Mouse (Mus musculus) kidney, embryonic 16.5 days (tissue): ENCODE data around the gene Gna12. TPM values are rescaled to one million over a fixed set of nuclear protein-coding genes. Genes with fewer than 3 reads are reported as not detected.

ENCODE experiments used
- ATAC-seq: fragments of 200-750 bp; cut with Nextera tagmentation; 2 replicates; pipeline ENCODE4 v1.8.0; 2017; ENCODE audit warnings: moderate TSS enrichment; ENCODE audit not compliant: low FRiP score, low TSS enrichment
- H3K27ac ChIP-seq: fragments of 300-500 bp; sonication (generic); 2 replicates; pipeline ENCODE4 v1.5.1; 2014; ENCODE audit warnings: low read length
- H3K27me3 ChIP-seq: fragments of 300-500 bp; sonication (generic); 2 replicates; pipeline ENCODE4 v1.6.1; 2014; ENCODE audit warnings: low read length, control low read depth, mixed read lengths; ENCODE audit not compliant: insufficient read depth
- H3K36me3 ChIP-seq: fragments of 300-500 bp; sonication (generic); 2 replicates; pipeline ENCODE4 v1.6.1; 2014; ENCODE audit warnings: low read length, control low read depth, mixed read lengths; ENCODE audit not compliant: insufficient read depth
- H3K4me1 ChIP-seq: fragments of 300-500 bp; sonication (generic); 2 replicates; pipeline ENCODE4 v1.6.1; 2014; ENCODE audit warnings: low read length, control low read depth, mixed read lengths; ENCODE audit not compliant: insufficient read depth
- H3K4me2 ChIP-seq: fragments of 300-500 bp; sonication (generic); replicated peaks from 2 replicates; pipeline ENCODE4 v1.6.1; 2014; ENCODE audit warnings: low read depth, low read length
- H3K4me3 ChIP-seq: fragments of 300-500 bp; sonication (generic); 2 replicates; pipeline ENCODE4 v1.5.1; 2014; ENCODE audit warnings: mild to moderate bottlenecking, low read length
- H3K9ac ChIP-seq: fragments of 300-500 bp; sonication (generic); replicated peaks from 2 replicates; pipeline ENCODE4 v1.6.1; 2014; ENCODE audit warnings: low read length
- H3K9me3 ChIP-seq: fragments of 300-500 bp; sonication (generic); 2 replicates; pipeline ENCODE4 v1.6.1; 2016; ENCODE audit warnings: low read length, control low read depth
- WGBS: fragments of 180-500 bp; shearing (Covaris S2); extraction: QIAGEN DNeasy Blood & Tissue Kit; methylation state at CpG from one replicate; pipeline ENCODE4 v1.1.7; 2014; 5-methylcytosine and 5-hydroxymethylcytosine counted together
- polyA plus RNA-seq: library from polyadenylated mRNA; unstranded; fragments of >200 nt; fragmentation: Nextera tagmentation; extraction: Ambion mirVana; gene quantifications from 2 replicates; pipeline ENCODE4 v1.2.1, GENCODE M21; 2015

Gene Gna12
- polyA plus RNA-seq, 1 experiment from 2014 or later = 10.0 TPM

DNA sequence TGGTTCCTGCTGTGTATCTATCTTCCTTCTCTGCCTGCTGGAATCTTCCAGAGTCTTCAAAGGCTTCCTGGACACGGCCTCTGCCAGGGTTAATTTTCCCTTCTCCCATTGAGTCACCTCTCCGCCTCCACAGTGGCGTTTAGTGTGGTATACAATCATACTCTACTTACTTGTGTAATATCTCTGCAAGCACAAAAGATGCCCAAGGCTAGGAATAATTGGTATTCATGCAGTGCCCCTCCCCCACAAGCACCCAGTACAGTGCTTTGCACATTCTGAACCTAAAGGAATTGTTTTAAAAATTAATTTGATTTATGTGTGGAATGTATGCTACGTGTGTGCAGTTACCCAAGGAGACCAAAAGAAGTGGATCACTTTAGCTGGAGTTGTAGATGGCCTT is 10.6 kb downstream of the Gna12 start:
- no peak for ATAC-seq
- Histone ChIP-seq H3K27me3 (no peaks in the 10 kb centered on the region), H3K9ac (no peak overlapping the region), H3K4me3 (no peak overlapping the region), H3K4me1 (peaks cover 57% of the 10 kb centered on the region), H3K4me2 (no peak overlapping the region), H3K9me3 (no peaks in the 10 kb centered on the region), H3K36me3 (no peaks in the 10 kb centered on the region), H3K27ac (no peak overlapping the region; the same call in 1 of the 2 replicates)
- 50% methylated on average over 4 of the region's 4 CpGs for WGBS

DNA sequence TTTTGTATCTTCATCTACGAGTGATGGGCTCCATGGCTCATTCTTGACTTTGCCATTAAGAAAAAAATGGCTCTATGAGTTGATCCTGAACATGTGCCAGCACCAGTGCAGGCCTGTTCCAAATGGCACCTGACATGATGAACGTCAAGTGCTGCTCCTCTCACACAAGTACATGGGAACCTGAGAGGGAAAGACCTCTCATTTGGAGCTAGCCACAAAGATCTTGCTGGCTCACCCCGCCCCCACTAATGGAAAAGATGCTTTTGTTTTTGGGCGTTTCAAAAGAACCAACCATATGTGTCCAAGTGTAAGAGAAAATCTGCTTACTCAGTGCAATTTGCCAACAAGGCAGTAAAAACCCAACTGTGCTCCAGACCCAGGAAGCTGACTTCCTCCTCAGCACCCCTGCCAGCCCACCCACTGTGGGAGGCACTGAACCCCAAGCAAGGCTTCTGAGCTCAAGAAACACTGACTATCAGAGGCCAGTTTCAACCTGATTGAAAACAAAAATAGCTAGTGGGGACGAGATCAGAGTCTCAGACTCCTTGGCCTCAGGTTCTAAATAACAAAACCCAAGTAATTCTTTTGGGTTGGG is 11.7 kb downstream of the Gna12 start:
- Histone ChIP-seq H3K27me3 (no peaks in the 10 kb centered on the region), H3K36me3 (no peaks in the 10 kb centered on the region), H3K4me1 (peaks cover 66% of the 10 kb centered on the region), H3K4me3 (no peak overlapping the region), H3K9ac (no peak overlapping the region), H3K27ac (peak overlapping the region; percentile 37; the same call in 1 of the 2 replicates), H3K4me2 (no peak overlapping the region), H3K9me3 (no peaks in the 10 kb centered on the region)
- ATAC-seq = no peak
- WGBS = 68% methylated on average over 5 of the region's 5 CpGs

- Histone ChIP-seq H3K36me3 (no peaks in the 10 kb centered on the region), H3K27ac (no peak overlapping the region)
- ATAC-seq = no peak
Observed at GRCm38 (mm10) chr5:140816950-140817568, 13.2 kb downstream of the Gna12 start.

DNA sequence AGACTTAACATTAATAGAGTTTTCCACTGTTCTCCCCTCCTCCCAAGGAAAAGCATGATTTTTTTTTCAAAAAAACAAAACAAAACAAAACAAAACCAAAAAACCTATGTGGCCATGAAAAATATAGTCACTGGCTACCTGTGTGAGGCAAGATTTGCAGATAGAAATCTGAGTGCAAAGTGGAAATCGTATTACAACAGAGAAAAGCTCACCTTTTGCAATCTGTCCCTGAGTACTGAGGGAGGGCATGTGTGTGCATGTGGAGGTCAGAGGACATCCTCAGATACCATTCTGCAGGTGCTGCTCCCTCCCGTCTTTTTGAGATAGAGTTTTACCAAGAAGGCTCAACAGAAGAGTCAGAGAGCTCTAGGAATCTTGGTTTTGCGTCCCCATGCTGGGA is 14.2 kb downstream of the Gna12 start:
- no peaks in the 10 kb centered on the region for H3K27me3 ChIP-seq
- H3K27ac ChIP-seq = peak overlapping the region; percentile 82
- no peak for ATAC-seq
- no peaks in the 10 kb centered on the region for H3K36me3 ChIP-seq
- WGBS = 83% methylated on average over 3 of the region's 3 CpGs
- no peaks in the 10 kb centered on the region for H3K9me3 ChIP-seq
- H3K9ac ChIP-seq = no peak overlapping the region
- H3K4me1 ChIP-seq = peaks cover 88% of the 10 kb centered on the region
- no peak overlapping the region for H3K4me2 ChIP-seq
- H3K4me3 ChIP-seq = no peak overlapping the region

More at GRCm38 (mm10) chr5:140816950-140817568, 13.2 kb downstream of the Gna12 start:
- H3K27me3 ChIP-seq = no peaks in the 10 kb centered on the region
- H3K4me3 ChIP-seq = no peak overlapping the region
- no peak overlapping the region; the same call in 1 of the 2 replicates for H3K9ac ChIP-seq
- H3K4me1 ChIP-seq = peaks cover 81% of the 10 kb centered on the region
- no peak overlapping the region for H3K4me2 ChIP-seq
- no peaks in the 10 kb centered on the region for H3K9me3 ChIP-seq
- WGBS = 75% methylated on average over 6 of the region's 6 CpGs

DNA sequence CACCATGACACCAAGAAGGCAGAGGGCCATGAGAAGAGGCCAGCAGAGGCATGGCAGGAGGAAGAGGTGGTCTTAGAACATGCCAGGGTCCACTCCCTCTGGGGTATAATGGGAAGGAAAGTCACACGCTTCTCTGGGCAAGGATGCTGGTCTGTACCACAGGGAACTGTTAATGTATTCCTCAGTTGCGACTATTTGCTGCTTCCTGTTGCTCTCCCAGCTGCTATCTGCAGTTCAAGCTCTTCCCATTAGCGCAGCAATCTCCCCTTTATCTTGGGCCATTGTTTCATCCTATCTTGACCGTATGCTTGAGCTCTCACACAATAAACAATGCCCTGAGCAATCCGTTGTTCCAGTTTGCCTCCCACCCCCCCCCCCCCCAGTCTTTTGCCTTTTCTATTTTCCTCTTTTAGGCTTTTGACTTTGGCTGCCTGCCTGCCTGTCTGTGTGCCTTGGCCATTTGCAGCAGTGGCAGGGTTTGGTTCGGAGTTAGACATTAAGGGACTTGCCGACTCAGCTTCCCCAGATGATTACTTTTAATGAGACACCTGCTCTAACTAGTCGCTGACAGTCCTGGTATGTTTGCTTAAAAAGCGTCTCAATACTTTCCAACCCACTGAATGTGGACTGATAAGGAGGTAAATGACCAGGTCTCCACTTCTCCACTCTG is 15.0 kb downstream of the Gna12 start:
- Histone ChIP-seq H3K27me3 (no peaks in the 10 kb centered on the region), H3K36me3 (no peaks in the 10 kb centered on the region), H3K27ac (peak overlapping the region; percentile 82), H3K4me3 (no peak overlapping the region), H3K4me2 (peak overlapping the region; percentile 23; the same call in 1 of the 2 replicates), H3K9ac (no peak overlapping the region; the same call in 1 of the 2 replicates), H3K9me3 (no peaks in the 10 kb centered on the region), H3K4me1 (peaks cover 88% of the 10 kb centered on the region)
- peak; percentile 33; the same call in 1 of the 2 replicates for ATAC-seq
- WGBS = 26% methylated on average over 9 of the region's 9 CpGs

DNA sequence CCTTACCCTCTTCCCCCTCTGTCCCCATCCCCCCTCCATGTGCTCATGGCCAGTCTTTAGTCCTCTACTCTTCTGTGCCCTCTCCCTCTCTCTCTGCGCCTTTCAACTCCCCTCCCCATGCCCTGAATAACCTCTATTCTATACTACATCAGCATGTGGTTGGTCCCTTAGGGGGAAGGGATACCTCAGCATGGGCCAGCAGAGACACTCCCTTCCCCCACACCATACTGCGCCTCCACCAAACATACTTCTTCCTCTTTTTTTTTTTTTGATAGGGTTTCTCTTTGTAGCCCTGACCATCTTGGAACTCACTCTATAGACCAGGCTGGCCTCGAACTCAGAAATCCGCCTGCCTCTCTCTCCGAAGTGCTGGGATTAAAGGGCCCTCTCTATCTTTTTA is 15.8 kb downstream of the Gna12 start:
- Histone ChIP-seq H3K9ac (no peak overlapping the region), H3K4me3 (no peak overlapping the region), H3K27ac (peak overlapping the region; percentile 82; the same call in 1 of the 2 replicates), H3K9me3 (no peaks in the 10 kb centered on the region), H3K4me2 (no peak overlapping the region), H3K4me1 (peaks cover 85% of the 10 kb centered on the region), H3K36me3 (no peaks in the 10 kb centered on the region), H3K27me3 (no peaks in the 10 kb centered on the region)
- no peak for ATAC-seq
- WGBS = 85% methylated on average over 5 of the region's 5 CpGs

GRCm38 (mm10) chr5:140812699-140813098 is 17.5 kb downstream of the Gna12 start:
- Histone ChIP-seq H3K9ac (peak overlapping the region; percentile 22; the same call in 1 of the 2 replicates), H3K4me1 (peaks cover 73% of the 10 kb centered on the region), H3K9me3 (no peaks in the 10 kb centered on the region), H3K4me2 (no peak overlapping the region; the same call in 1 of the 2 replicates), H3K27ac (peak overlapping the region; percentile 77), H3K36me3 (no peaks in the 10 kb centered on the region), H3K27me3 (no peaks in the 10 kb centered on the region), H3K4me3 (no peak overlapping the region)
- peak; percentile 65 for ATAC-seq
- WGBS = 13% methylated on average over 4 of the region's 4 CpGs

DNA sequence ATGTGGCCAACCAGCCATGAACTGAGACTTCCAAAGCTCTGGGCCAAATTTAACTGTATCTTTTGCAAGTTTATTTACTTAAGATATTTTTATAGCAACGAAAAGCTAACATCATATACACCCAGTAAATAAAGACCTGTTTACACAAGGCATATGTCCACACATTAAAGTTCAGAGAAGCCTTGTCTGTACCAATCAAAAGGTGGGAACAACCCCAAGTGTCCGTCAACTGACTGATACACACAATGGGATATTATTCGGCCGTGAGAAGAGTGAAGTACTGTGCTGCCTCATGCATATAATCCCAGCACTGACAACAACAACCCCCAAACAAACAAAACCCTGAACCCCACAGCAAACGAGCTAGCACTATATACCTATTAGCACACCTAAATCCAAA is 18.2 kb downstream of the Gna12 start:
- H3K4me3 ChIP-seq = no peak overlapping the region
- ATAC-seq = no peak
- 56% methylated on average over 5 of the region's 5 CpGs for WGBS
- no peaks in the 10 kb centered on the region for H3K27me3 ChIP-seq
- H3K36me3 ChIP-seq = no peaks in the 10 kb centered on the region
- no peaks in the 10 kb centered on the region for H3K9me3 ChIP-seq
- no peak overlapping the region for H3K4me2 ChIP-seq
- no peak overlapping the region for H3K9ac ChIP-seq
- H3K27ac ChIP-seq = peak overlapping the region; percentile 77
- H3K4me1 ChIP-seq = peaks cover 72% of the 10 kb centered on the region

- H3K36me3 ChIP-seq = no peaks in the 10 kb centered on the region
- no peaks in the 10 kb centered on the region for H3K27me3 ChIP-seq
- 54% methylated on average over 2 of the region's 2 CpGs for WGBS
- H3K9me3 ChIP-seq = no peaks in the 10 kb centered on the region
- no peak overlapping the region for H3K4me2 ChIP-seq
- no peak overlapping the region for H3K4me3 ChIP-seq
- peak overlapping the region; percentile 77 for H3K27ac ChIP-seq
- H3K9ac ChIP-seq = no peak overlapping the region
- peaks cover 65% of the 10 kb centered on the region for H3K4me1 ChIP-seq
- no peak for ATAC-seq
Observed at GRCm38 (mm10) chr5:140811390-140811789, 18.8 kb downstream of the Gna12 start.

DNA sequence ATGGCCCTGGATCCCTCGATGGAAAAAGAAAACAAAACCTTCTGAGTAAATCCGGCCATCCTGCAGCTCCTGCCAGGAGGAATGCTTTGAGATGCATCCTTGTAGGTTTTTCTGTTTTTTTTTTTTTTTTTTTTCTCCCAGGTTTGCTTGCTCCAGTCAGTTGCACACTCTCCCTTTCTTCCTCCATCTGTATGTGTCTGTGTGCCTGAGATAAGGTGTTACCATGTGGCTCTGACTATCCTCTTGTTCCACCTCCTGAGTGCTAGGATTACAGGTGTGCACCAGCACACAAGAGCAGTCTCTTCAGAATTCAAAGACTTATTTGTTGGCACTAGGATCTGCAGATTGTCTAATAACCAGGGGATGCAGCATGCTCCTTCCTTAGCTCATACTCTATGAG is 23.3 kb downstream of the Gna12 start:
- no peak for ATAC-seq
- no peaks in the 10 kb centered on the region for H3K27me3 ChIP-seq

More for the DNA sequence above, 23.3 kb downstream of the Gna12 start:
- H3K9ac ChIP-seq = no peak overlapping the region
- no peak overlapping the region for H3K4me3 ChIP-seq
- H3K4me2 ChIP-seq = no peak overlapping the region
- WGBS = 43% methylated on average over 2 of the region's 2 CpGs
- H3K27ac ChIP-seq = no peak overlapping the region
- H3K4me1 ChIP-seq = peaks cover 26% of the 10 kb centered on the region
- H3K36me3 ChIP-seq = no peaks in the 10 kb centered on the region
- no peaks in the 10 kb centered on the region for H3K9me3 ChIP-seq
